15 mouse cellular contexts compared by ENCODE assay signal in the genomic region with DNA sequence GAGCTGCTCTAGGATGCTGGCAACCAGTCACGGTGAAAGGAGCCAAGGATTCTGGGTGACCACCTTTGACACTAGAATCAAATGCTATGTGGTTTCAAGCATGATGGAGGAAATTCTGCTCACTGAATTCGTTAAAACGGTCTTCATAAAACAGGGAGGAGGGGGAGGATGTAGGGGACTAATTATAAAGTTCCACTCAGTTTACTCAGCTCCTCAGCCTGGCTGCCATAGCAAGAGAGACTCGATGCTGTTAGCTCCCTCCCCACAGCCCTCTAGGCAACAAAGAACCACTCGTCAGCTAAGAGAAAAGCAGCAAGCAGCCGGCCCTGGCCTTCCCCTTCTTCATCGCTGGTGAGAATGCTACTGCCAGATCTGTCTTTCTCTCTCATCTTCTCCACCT.
DNase-seq lines count a peak whose midpoint lies in the region; ATAC-seq and TF ChIP-seq lines count a peak whose summit lies in the region.
"Had no signal": no experiment of that assay in that cellular context is flagged by ENCODE, and none has a peak within 500 bp of the region (broad histone marks: within the 10 kb centered on the region; RNA-seq: fewer than 3 reads in every experiment).

No protein-coding gene starts in this region.

- TF ChIP-seq CTCF in layer of hippocampus, adult 2 months (conservative IDR thresholded peaks at IDR 0.05), result no peak

- WGBS in forebrain, embryonic 11.5 days, result 32% methylated on average over 7 of the region's 7 CpGs
- WGBS in hindbrain, embryonic 13.5 days, result 38% methylated on average over 7 of the region's 7 CpGs
- WGBS in neural tube, embryonic 13.5 days, result 42% methylated on average over 7 of the region's 7 CpGs

- ATAC-seq in forebrain, embryonic 11.5 days (replicated peaks; ENCODE audit: low FRiP score), result no peak
- ATAC-seq in hindbrain, embryonic 13.5 days (ENCODE audit: low FRiP score), result no peak
- ATAC-seq in neural tube, embryonic 13.5 days (ENCODE audit: low read depth), result no peak

- H3K4me2 ChIP-seq in forebrain, embryonic 11.5 days (ENCODE audit: low read depth, low read length, severe bottlenecking), result no peak overlapping the region
- H3K4me2 ChIP-seq in hindbrain, embryonic 13.5 days, result no peak overlapping the region
- H3K4me2 ChIP-seq in neural tube, embryonic 13.5 days, result no peak overlapping the region

- no peaks in the 10 kb centered on the region; the same call in 1 of the 2 replicates for H3K27me3 ChIP-seq in forebrain, embryonic 11.5 days (ENCODE audit: control insufficient read depth, insufficient read depth, low read length)
- H3K27me3 ChIP-seq in hindbrain, embryonic 13.5 days, result no peaks in the 10 kb centered on the region
- no peaks in the 10 kb centered on the region for H3K27me3 ChIP-seq in neural tube, embryonic 13.5 days

- peaks cover 21% of the 10 kb centered on the region for H3K4me1 ChIP-seq in forebrain, embryonic 11.5 days (replicated peaks; ENCODE audit: control insufficient read depth, insufficient read depth, low read length)
- peaks cover 73% of the 10 kb centered on the region for H3K4me1 ChIP-seq in hindbrain, embryonic 13.5 days (replicated peaks)
- peaks cover 72% of the 10 kb centered on the region for H3K4me1 ChIP-seq in neural tube, embryonic 13.5 days (replicated peaks)

- 0 out of 2 replicates have a peak overlapping the region, but pooled peaks have one; percentile 7 for H3K9ac ChIP-seq in forebrain, embryonic 11.5 days (ENCODE audit: low read length)
- H3K9ac ChIP-seq in hindbrain, embryonic 13.5 days, result no peak overlapping the region
- H3K9ac ChIP-seq in neural tube, embryonic 13.5 days, result 0 out of 2 replicates have a peak overlapping the region, but pooled peaks have one; percentile 39

- H3K9me3 ChIP-seq in forebrain, embryonic 11.5 days (ENCODE audit: control insufficient read depth, low read length), result no peaks in the 10 kb centered on the region; the same call in 1 of the 2 replicates
- H3K9me3 ChIP-seq in hindbrain, embryonic 13.5 days, result no peaks in the 10 kb centered on the region
- H3K9me3 ChIP-seq in neural tube, embryonic 13.5 days, result no peaks in the 10 kb centered on the region

- H3K36me3 ChIP-seq in forebrain, embryonic 11.5 days (ENCODE audit: control insufficient read depth, insufficient read depth, low read length), result no peaks in the 10 kb centered on the region
- H3K36me3 ChIP-seq in hindbrain, embryonic 13.5 days, result no peaks in the 10 kb centered on the region
- no peaks in the 10 kb centered on the region for H3K36me3 ChIP-seq in neural tube, embryonic 13.5 days

- H3K4me3 ChIP-seq in layer of hippocampus, adult 2 months, result no peak overlapping the region
- no peak overlapping the region for H3K4me3 ChIP-seq in forebrain, embryonic 11.5 days (ENCODE audit: low read depth, low read length)
- H3K4me3 ChIP-seq in hindbrain, embryonic 13.5 days, result no peak overlapping the region
- H3K4me3 ChIP-seq in neural tube, embryonic 13.5 days, result no peak overlapping the region

- DNase-seq in layer of hippocampus, adult 2 months (ENCODE audit: low spot score in 2 of 2), result no peak
- no peak for DNase-seq in layer of hippocampus, adult 11-12 months (ENCODE audit: low spot score)
- DNase-seq in forebrain, embryonic 11.5 days (ENCODE audit: low spot score), result no peak
- no peak for DNase-seq in adrenal gland, postnatal 25 days
- no peak for DNase-seq in retina, embryonic 14.5 days (ENCODE audit: low spot score)
- DNase-seq in right cerebral cortex, postnatal 36 days (ENCODE audit: low spot score in 2 of 2), result no peak
- DNase-seq: adrenal gland, adult 2 months; cerebellum, adult 2 months; kidney, adult 2 months; kidney, postnatal 4 days; lung, adult 18-20 months; thymus, adult 2 months had no signal

- H3K27ac ChIP-seq in layer of hippocampus, adult 2 months, result peak overlapping the region; percentile 10; the same call in 1 of the 2 replicates
- H3K27ac ChIP-seq in forebrain, embryonic 11.5 days (ENCODE audit: low read depth, low read length), result no peak overlapping the region
- peak overlapping the region; percentile 81 for H3K27ac ChIP-seq in hindbrain, embryonic 13.5 days
- H3K27ac ChIP-seq in neural tube, embryonic 13.5 days (replicated peaks), result peak overlapping the region; percentile 73
- H3K27ac ChIP-seq: macrophage had no signal
